Mouse (Mus musculus) A20 (cell line): ENCODE results near the gene Myh10.
"Not testable (repeated sequence)": the region's sequence is repeated elsewhere in the genome, so short reads cannot be mapped to it uniquely, and the experiment has no call there.

Experiments
- DNase-seq: peaks from one replicate; pipeline ENCODE4 v3.0.0-alpha.2; 2011; ENCODE audit warnings: low read depth, low spot score

Gene Myh10

DNA sequence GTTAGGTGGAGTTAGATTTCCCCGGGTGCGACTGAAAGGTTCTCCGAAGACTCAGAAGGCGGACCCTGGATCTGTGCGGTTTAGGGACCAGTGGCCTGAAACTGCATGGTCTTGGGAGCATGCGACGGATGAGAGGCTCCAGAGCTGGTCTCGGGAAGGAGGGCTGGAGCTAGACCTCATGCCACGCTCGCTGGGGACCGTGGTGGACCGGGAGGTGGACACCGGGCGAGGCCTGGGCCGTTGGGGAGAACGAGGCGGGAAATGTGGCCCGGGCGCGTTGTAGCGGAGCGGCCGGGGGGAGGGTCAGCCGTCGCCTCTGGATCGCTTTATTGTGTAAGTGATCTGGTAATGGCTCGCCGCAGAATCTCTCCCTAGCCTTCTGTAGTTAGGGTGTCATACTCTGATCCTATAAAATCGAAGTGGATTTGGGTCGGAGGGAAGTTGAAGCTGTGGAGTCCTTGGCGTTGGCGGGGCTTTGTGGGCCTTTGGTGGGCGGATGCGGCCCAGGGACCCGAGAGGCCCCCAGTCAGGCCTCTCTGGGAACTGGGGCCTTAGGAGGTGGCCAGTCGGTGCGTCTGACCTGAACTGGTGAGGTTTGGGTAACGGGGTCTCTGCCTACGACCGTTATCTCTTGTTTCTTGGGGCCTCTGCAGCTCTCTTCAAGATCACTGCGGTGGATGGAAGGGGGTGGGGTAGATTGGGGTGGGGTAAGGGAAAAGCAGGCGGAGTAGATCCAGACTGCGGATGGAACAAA is 1.5 kb downstream of the Myh10 start:
- DNase-seq, result no peak

GRCm38 (mm10) chr11:68693447-68694040 is 2.2 kb downstream of the Myh10 start:
- no peak for DNase-seq

- DNase-seq, result no peak
These were observed 11.0 kb downstream of the Myh10 start for GRCm38 (mm10) chr11:68702370-68702769.

GRCm38 (mm10) chr11:68703360-68703759 is 12.0 kb downstream of the Myh10 start:
- DNase-seq, result no peak

DNA sequence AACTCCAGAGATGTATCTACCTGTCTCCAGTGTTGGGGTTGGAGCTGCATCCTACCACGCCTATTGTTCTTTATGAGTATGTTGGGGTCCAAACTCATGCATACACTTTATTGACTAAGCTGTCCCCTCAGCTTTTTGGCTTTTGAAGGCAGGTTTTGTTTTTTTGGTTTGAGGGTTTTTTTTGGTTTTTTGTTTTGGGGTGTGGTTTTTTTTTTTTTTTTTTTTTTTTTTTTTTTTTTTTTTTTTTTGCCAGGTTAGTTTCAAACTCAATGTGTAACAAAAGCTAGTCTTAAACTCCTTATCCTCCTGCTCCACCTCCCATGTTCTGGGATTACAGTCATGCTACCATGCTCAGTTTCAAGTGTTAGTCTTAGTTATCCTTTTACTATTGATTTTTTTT is 12.9 kb downstream of the Myh10 start:
- no peak for DNase-seq

DNA sequence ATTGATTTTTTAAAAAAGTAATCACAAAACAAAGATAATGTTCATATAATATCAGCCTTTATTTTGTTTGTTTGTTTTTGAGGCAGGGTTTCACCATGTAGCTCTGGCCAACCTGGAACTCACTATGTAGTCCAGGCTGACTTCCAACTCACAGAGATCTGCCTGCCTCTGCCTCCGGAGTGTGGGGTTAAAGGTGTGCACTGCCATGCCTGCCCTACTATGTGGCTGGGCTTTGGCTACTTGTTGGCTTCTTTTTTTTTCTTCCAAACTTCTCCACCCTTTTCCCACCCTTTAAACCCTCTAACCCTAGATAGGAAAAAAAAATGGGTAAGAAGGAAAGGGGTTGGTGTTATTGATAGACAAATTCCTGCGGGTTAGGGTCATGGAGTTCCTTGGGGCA is 13.5 kb downstream of the Myh10 start:
- no peak for DNase-seq

GRCm38 (mm10) chr11:68706524-68707429 is 15.4 kb downstream of the Myh10 start:
- no peak for DNase-seq

DNA sequence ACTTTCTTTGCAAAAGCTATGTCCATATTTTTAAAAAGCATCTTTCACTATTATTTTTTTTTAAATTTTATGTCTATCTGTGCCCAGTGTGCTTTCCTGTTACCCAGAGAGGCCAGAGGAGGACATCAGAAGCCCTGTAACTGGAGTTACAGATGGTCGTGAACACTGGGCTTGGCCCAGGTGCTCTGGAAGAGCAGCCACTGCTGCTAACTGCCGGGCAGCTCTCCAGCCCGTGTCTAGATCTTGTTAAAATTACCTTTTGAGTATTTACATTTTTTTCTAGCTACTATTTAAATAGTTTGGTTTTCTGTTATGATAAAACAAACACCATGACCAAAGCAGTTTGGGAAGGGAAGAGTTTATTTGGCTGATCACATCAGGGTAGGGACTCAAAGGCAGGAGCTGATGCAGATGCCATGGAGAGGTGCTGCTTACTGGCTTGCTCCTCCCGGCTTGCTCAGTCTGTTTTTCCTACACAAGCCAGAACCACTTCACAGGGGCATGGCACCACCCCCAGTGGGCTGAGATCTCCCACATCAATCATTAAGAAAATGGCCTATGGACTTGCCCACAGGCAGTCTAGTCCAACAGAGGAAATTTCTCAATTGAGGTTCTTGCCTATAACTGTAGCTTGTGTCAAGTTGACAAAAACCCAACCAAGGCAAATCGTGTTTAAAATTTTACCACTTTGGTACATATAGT is 16.7 kb downstream of the Myh10 start:
- no peak for DNase-seq

GRCm38 (mm10) chr11:68716167-68716566 is 24.8 kb downstream of the Myh10 start:
- no peak for DNase-seq

DNA sequence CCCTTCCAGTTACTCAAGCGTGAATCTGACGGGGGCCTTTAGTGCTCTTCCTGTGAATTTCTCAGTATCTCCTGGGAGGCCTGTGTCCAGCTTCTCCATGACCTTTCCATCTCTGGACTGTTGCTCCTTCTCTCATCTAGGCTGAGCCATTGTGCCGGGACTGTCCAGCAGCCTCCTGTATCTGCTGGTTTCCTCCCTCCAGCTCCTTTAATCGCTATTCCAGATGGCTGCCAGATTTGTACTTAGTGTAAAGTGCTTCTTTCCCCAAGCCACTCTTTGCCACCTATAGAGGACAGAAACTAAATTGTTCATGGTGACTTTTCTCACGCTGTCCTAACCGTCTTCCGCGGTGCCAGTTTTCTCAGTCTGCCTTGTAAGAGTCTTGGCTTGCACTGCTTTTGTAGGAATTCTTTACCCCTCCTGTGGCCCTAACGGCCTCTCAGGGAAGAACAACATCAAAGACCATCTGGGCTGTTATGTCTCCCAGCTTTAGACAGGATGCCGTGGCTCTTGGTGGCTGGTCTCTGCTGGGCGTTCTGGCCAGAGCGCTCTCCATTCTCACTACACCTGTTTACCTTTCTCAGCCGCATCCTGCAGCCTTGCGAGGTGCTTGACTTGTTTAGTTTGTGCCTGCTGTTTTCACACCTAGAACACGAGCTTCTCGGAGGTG is 25.9 kb downstream of the Myh10 start:
- DNase-seq, result no peak

- DNase-seq, result peak; percentile 10
These were observed 27.8 kb downstream of the Myh10 start for GRCm38 (mm10) chr11:68719096-68719648.

GRCm38 (mm10) chr11:68719774-68720173 is 28.4 kb downstream of the Myh10 start:
- no peak for DNase-seq

GRCm38 (mm10) chr11:68724117-68724516 is 32.8 kb downstream of the Myh10 start:
- peak; percentile 43 for DNase-seq

DNA sequence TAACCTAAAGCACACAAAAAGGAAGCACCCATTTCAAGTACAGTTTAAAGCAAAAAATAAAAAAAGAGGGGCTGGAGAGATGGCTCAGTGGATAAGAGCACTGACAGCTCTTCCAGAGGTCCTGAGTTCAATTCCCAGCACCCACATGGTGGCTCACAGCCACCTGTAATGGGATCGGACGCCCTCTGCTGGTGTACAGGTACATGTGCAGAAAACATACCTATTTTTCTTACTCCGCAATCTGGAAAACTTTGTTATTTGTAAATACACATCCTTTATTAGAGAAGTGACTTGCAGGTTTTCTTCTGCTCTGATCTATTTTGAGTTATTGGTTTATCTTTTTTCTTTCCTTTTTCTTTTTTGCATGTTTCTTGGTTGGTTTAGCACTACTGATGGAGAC is 37.3 kb downstream of the Myh10 start:
- DNase-seq, result no peak

DNA sequence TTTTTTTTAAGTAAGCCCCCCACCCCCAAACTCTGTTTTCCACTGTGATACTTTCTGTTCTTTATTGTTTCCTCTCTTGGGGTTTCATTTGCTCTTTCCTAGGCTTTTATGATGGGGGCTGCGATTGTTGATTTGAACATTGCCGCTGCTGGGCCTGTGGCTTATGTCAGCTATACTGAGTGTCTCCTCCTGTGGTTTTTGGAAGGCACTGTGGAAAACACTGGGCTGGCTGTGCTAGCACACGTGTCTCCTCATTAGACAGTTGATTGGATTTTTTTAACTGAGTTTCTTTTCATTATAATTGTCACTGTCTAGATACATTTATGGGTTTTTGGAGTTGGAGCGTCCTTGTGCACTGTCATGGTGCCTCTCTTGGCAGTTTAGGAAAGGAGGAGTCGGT is 39.4 kb downstream of the Myh10 start:
- no peak for DNase-seq

- DNase-seq, result no peak
These were observed 40.7 kb downstream of the Myh10 start for GRCm38 (mm10) chr11:68732066-68732465.

DNA sequence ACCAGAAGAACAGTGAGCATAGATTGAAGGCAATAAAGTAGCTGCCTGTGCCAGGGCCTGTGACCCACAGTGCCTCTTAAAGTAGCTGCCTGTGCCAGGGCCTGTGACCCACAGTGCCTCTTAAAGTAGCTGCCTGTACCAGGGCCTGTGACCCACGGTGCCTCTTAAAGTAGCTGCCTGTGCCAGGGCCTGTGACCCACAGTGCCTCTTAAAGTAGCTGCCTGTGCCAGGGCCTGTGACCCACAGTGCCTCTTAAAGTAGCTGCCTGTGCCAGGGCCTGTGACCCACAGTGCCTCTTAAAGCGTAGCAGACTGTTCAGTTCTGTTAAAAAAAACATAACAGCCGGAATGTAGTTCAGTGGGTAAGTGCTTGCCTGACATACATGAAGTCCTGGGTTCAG is 42.0 kb downstream of the Myh10 start:
- not testable (repeated sequence) for DNase-seq

DNA sequence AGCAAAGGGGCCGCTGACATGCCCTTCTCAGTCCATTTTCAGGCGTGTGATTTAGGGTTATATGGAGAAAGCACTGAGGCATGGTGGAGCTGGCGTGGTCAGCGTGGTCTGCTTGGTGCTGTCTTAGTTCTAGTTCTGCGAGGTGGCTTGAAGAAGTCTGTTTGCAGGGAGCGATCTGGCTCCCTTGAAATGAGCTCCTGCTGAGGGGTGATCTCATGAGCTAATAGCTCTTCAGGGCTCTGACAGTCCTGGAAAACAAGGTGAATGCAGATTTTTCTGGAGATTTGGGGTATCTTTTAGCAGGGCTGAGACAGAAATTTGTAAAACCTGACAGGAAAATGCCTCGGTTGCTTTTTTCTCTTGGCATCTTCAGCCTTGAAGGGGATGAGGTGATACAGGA is 48.1 kb downstream of the Myh10 start:
- no peak for DNase-seq

- DNase-seq, result no peak
These were observed 51.3 kb downstream of the Myh10 start for GRCm38 (mm10) chr11:68742658-68743057.

- DNase-seq, result no peak
These were observed 52.8 kb downstream of the Myh10 start for GRCm38 (mm10) chr11:68744150-68744549.
